Mouse (Mus musculus): ENCODE data around the gene Eya3. TPM values are rescaled to one million over a fixed set of nuclear protein-coding genes. Genes with fewer than 3 reads are reported as not detected.

Gene Eya3
- total and polyA plus RNA-seq, 3 experiments, result 26.6 to 31.8 (median 29.8) TPM

DNA sequence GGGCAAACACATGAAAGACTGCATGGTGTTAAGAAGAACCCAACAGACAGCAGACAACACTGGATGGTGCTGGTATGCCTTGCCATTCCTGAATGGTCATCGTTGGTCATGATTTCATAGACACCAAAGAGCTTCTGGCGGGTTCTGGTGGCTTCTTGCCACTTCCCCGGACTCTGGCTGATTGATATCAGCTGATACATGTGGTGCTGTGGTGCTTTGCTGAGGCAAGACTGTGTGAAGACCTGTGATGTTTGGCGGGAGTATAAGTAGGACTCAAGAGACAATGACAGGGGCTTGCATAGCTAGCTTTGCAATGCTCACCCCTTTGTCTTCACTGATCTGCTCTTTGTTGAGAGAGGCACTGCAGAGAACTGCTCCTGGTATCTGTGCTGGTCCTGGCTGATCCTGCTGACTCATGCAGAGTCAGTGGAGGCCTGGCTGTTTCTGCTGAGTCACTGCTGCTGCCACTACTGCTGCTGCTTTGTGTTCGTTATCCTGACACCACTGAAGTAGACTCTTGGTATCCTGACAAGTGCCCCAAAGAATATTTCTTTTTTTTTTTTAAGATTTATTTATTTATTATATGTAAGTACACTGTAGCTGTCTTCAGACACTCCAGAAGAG lies 14.6 kb upstream of the Eya3 start:
- H3K4me3 ChIP-seq, result no peak overlapping the region
- no peaks in the 10 kb centered on the region for H3K27me3 ChIP-seq (ENCODE audit: control insufficient read depth, insufficient read depth, low read length)
- 63% methylated on average over 5 of the region's 5 CpGs for WGBS
- no peak for TF ChIP-seq CTCF (IDR thresholded peaks at IDR 0.05)
- TF ChIP-seq EP300 (IDR thresholded peaks at IDR 0.05; ENCODE audit: insufficient read depth, low read depth, low read length), result no peak
- TF ChIP-seq POLR2A (IDR thresholded peaks at IDR 0.05; ENCODE audit: insufficient read depth, low read depth, low read length), result no peak
- no peak for DNase-seq
- intact Hi-C loops (cut with DNase I), result no loop called here
- no peaks in the 10 kb centered on the region for H3K36me3 ChIP-seq (ENCODE audit: control insufficient read depth, insufficient read depth, low read length)
- H3K9ac ChIP-seq (ENCODE audit: low read depth, low read length), result no peak overlapping the region
- H3K4me1 ChIP-seq (ENCODE audit: control insufficient read depth, insufficient read depth, low read length), result no peaks in the 10 kb centered on the region; the same call in 1 of the 2 replicates
- H3K27ac ChIP-seq, result no peak overlapping the region
- H3K79me2 ChIP-seq (replicated peaks; ENCODE audit: control insufficient read depth, insufficient read depth, low read length), result no peaks in the 10 kb centered on the region

DNA sequence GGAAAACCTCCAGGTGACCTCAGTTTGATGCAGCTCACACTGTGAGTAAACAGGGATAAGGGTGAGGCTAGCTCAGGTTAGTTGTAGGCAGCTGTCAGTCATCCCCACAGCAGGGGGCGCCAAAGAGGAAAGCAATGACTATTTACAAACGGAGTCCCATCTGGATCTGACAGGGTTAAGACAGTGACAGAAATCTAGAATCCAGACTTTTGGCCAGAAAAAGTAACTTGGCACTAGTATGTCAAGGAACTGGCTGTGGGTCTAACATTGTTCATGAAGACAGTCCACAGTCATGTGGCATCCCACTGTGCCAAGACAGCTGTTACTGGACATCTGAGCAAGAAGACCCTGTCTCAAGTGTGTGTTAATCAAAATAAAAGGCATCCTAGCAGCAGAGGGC lies 10.0 kb upstream of the Eya3 start:
- Histone ChIP-seq H3K27me3 (ENCODE audit: control insufficient read depth, insufficient read depth, low read length) (no peaks in the 10 kb centered on the region), H3K27ac (no peak overlapping the region), H3K36me3 (ENCODE audit: control insufficient read depth, insufficient read depth, low read length) (no peaks in the 10 kb centered on the region), H3K4me1 (ENCODE audit: control insufficient read depth, insufficient read depth, low read length) (no peaks in the 10 kb centered on the region), H3K9ac (ENCODE audit: low read depth, low read length) (no peak overlapping the region), H3K79me2 (replicated peaks; ENCODE audit: control insufficient read depth, insufficient read depth, low read length) (no peaks in the 10 kb centered on the region), H3K4me3 (no peak overlapping the region)
- peak in 1 of 2 experiments; percentile 25 for DNase-seq
- no peak for TF ChIP-seq POLR2A (IDR thresholded peaks at IDR 0.05; ENCODE audit: insufficient read depth, low read depth, low read length)
- peak; percentile 65 for TF ChIP-seq CTCF (IDR thresholded peaks at IDR 0.05)
- intact Hi-C loops (cut with DNase I), result no loop called here
- WGBS, result 25% methylated on average over 2 of the region's 2 CpGs

DNA sequence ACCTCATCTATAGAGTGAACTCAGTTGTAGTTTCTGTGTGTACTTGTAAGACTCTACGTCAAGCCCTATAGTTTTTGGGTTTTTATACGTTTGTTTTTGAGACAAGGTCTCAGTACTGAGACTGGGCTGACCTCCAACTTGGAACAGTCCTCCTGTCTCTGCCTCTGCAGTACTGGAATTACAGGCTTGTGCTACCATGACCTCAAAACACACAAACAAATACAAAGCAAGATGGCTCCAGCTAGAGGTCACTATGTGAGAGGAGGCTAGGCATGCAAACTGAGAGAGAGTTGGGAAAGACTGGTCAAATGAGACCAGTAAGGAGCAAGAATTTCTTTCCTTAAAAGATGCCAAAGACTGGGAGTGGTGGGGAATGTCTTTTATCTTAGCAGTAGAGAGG lies 2.8 kb upstream of the Eya3 start:
- no peak overlapping the region for H3K27ac ChIP-seq
- intact Hi-C loops (cut with DNase I), result loop anchor here (1.0 kb wide), 1 partner anchor 90 kb away; no protein-coding TSS in a partner anchor
- no peak overlapping the region for H3K4me3 ChIP-seq
- peaks cover 4% of the 10 kb centered on the region for H3K4me1 ChIP-seq (ENCODE audit: control insufficient read depth, insufficient read depth, low read length)
- no peak for DNase-seq
- WGBS, result 84% methylated on average over 2 of the region's 2 CpGs
- H3K27me3 ChIP-seq (ENCODE audit: control insufficient read depth, insufficient read depth, low read length), result no peaks in the 10 kb centered on the region
- H3K9ac ChIP-seq (ENCODE audit: low read depth, low read length), result no peak overlapping the region
- peaks cover 7% of the 10 kb centered on the region for H3K36me3 ChIP-seq (ENCODE audit: control insufficient read depth, insufficient read depth, low read length)
- no peaks in the 10 kb centered on the region for H3K79me2 ChIP-seq (replicated peaks; ENCODE audit: control insufficient read depth, insufficient read depth, low read length)
- TF ChIP-seq POLR2A (IDR thresholded peaks at IDR 0.05; ENCODE audit: insufficient read depth, low read depth, low read length) (no peak), EP300 (IDR thresholded peaks at IDR 0.05; ENCODE audit: insufficient read depth, low read depth, low read length) (no peak), CTCF (IDR thresholded peaks at IDR 0.05) (no peak)

DNA sequence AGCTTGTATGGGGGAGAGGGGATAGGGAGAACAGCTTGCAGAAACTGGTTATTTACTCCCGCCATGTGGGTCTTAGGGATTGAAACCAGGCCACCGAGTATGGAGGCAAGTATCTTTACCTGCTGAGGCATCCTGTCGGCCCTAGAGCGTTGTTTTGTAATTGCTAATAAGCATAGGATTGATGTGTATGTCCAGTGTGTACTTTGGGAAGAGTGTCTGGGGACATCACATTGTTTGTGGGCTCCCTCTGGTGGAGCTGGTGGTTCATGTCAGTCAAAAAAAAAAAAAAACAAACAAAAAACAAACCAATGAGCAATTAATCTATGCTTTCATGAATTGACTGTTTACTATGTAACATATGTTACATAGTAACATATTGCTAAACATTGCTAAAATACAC lies 2.2 kb upstream of the Eya3 start:
- TF ChIP-seq CTCF (IDR thresholded peaks at IDR 0.05), result peak; percentile 71
- TF ChIP-seq POLR2A (IDR thresholded peaks at IDR 0.05; ENCODE audit: insufficient read depth, low read depth, low read length), result no peak
- 0 out of 2 replicates have a peak, but pooled peaks have one; percentile 11 for TF ChIP-seq EP300 (IDR thresholded peaks at IDR 0.05; ENCODE audit: insufficient read depth, low read depth, low read length)
- intact Hi-C loops (cut with DNase I), result loop anchor here (1.0 kb wide), 1 partner anchor 90 kb away; no protein-coding TSS in a partner anchor
- no peak overlapping the region for H3K27ac ChIP-seq
- 40% methylated on average over 4 of the region's 4 CpGs for WGBS
- H3K79me2 ChIP-seq (replicated peaks; ENCODE audit: control insufficient read depth, insufficient read depth, low read length), result no peaks in the 10 kb centered on the region
- H3K27me3 ChIP-seq (ENCODE audit: control insufficient read depth, insufficient read depth, low read length), result no peaks in the 10 kb centered on the region
- no peak overlapping the region for H3K9ac ChIP-seq (ENCODE audit: low read depth, low read length)
- peaks cover 4% of the 10 kb centered on the region for H3K4me1 ChIP-seq (ENCODE audit: control insufficient read depth, insufficient read depth, low read length)
- H3K36me3 ChIP-seq (ENCODE audit: control insufficient read depth, insufficient read depth, low read length), result peaks cover 7% of the 10 kb centered on the region
- no peak for DNase-seq
- no peak overlapping the region for H3K4me3 ChIP-seq

DNA sequence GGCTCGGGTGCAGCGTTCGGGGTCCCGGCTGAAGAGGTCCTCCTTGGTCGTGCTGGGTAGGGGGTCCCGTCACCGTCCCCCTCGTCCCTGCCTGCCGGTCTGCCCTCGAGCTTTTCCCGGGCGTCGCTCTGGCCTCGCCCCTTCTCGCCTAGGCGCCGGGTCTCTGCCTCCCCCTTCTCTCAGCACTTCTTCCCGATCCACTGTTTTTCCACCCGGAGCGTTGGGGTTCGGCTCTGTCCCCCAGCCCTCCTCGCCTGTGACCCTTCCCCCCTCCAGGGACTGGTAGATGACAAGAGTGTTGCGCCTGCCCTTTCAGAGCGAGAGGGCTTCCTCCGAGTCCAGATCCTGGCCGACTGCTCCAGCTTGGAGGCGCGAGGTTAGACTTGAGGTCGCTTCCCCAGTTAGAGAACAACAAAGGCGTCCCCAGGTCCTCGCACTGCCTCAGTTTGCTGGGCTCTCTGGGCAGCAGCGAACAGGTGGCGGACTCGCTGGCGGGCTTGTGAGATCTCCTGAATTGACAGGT lies 465 bp downstream of the Eya3 start:
- peaks cover 7% of the 10 kb centered on the region for H3K36me3 ChIP-seq (ENCODE audit: control insufficient read depth, insufficient read depth, low read length)
- 0 out of 2 replicates have a peak, but pooled peaks cover 3% of the 10 kb centered on the region for H3K79me2 ChIP-seq (replicated peaks; ENCODE audit: control insufficient read depth, insufficient read depth, low read length)
- TF ChIP-seq POLR2A (IDR thresholded peaks at IDR 0.05; ENCODE audit: insufficient read depth, low read depth, low read length) (no peak), EP300 (IDR thresholded peaks at IDR 0.05; ENCODE audit: insufficient read depth, low read depth, low read length) (no peak), CTCF (IDR thresholded peaks at IDR 0.05) (no peak)
- H3K27ac ChIP-seq, result peak overlapping the region; percentile 84
- intact Hi-C loops (cut with DNase I), result no loop called here
- peak overlapping the region; percentile 85 for H3K9ac ChIP-seq (ENCODE audit: low read depth, low read length)
- no peak for DNase-seq
- H3K4me1 ChIP-seq (ENCODE audit: control insufficient read depth, insufficient read depth, low read length), result peaks cover 4% of the 10 kb centered on the region
- no peaks in the 10 kb centered on the region for H3K27me3 ChIP-seq (ENCODE audit: control insufficient read depth, insufficient read depth, low read length)
- 1% methylated on average over 35 of the region's 35 CpGs for WGBS
- H3K4me3 ChIP-seq, result peak overlapping the region; percentile 97

DNA sequence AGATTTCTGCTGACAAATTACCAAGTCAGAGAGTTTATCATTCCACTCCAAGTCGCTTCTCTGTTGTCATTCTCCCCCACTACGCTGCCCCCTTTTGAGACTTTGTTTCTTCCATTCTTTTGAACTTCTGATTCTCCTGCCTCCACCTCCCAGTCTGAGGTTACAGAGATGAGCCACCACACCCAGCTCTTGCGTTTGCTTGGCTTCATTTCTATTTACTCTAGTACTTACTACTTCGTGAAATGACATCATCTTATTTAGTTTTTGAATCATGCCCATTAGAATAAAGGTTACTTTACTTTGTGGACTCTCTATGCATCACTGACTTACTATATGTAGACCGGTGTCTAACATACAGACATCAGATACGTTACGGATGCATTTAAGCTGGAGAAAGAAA lies 8.7 kb downstream of the Eya3 start:
- Histone ChIP-seq H3K27ac (no peak overlapping the region), H3K9ac (ENCODE audit: low read depth, low read length) (no peak overlapping the region), H3K79me2 (replicated peaks; ENCODE audit: control insufficient read depth, insufficient read depth, low read length) (peaks cover 10% of the 10 kb centered on the region; the same call in 1 of the 2 replicates), H3K4me1 (ENCODE audit: control insufficient read depth, insufficient read depth, low read length) (peaks cover 13% of the 10 kb centered on the region), H3K36me3 (ENCODE audit: control insufficient read depth, insufficient read depth, low read length) (peaks cover 16% of the 10 kb centered on the region), H3K27me3 (ENCODE audit: control insufficient read depth, insufficient read depth, low read length) (no peaks in the 10 kb centered on the region), H3K4me3 (no peak overlapping the region)
- no peak for TF ChIP-seq EP300 (IDR thresholded peaks at IDR 0.05; ENCODE audit: insufficient read depth, low read depth, low read length)
- no peak for TF ChIP-seq CTCF (IDR thresholded peaks at IDR 0.05)
- TF ChIP-seq POLR2A (IDR thresholded peaks at IDR 0.05; ENCODE audit: insufficient read depth, low read depth, low read length), result no peak
- intact Hi-C loops (cut with DNase I), result no loop called here
- whole genome bisulfite sequencing, result 72% methylated on average over 7 of the region's 7 CpGs
- no peak for DNase-seq
